ENCODE assay signal across 29 mouse cellular contexts in the genomic region with DNA sequence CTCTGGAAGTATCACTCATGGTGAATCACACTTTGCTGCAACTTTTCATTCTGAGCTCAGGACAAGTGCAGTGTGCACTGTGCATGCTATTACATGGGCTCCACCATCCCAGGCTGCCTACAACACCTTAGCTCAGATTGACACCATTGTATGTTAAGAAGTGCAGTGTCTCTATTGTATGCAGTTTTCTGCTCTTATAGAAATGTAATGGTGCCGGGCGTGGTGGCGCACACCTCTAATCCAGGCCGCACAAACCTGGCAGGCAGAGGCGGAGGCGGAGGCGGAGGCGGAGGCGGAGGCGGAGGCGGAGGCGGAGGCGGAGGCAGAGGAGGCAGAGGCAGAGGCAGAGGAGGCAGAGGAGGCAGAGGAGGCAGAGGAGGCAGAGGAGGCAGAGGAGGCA. TPM values are rescaled to one million over a fixed set of nuclear protein-coding genes. Genes with fewer than 3 reads are reported as not detected.
DNase-seq lines count a peak whose midpoint lies in the region; TF ChIP-seq lines count a peak whose summit lies in the region.
"Had no signal": no experiment of that assay in that cellular context is flagged by ENCODE, and none has a peak within 500 bp of the region (broad histone marks: within the 10 kb centered on the region; RNA-seq: fewer than 3 reads in every experiment).

No protein-coding gene starts in this region.

- no peak for TF ChIP-seq POLR2A in heart, adult 2 months (IDR thresholded peaks at IDR 0.05; ENCODE audit: insufficient read depth, low read depth, low read length)

- H3K36me3 ChIP-seq in heart, adult 2 months (ENCODE audit: control insufficient read depth, insufficient read depth, low read length): no peaks in the 10 kb centered on the region
- H3K36me3 ChIP-seq: embryonic facial prominence, embryonic 10.5 days; embryonic facial prominence, embryonic 12.5 days; forebrain, embryonic 15.5 days; G1E had no signal

- no peak overlapping the region for H3K27ac ChIP-seq in heart, adult 2 months
- H3K27ac ChIP-seq: embryonic facial prominence, embryonic 10.5 days; embryonic facial prominence, embryonic 12.5 days; forebrain, embryonic 13.5 days; forebrain, embryonic 15.5 days had no signal

- peak; percentile 29 for DNase-seq in heart, adult 11 months
- DNase-seq in heart, adult 2 months: no peak
- DNase-seq in ES-CJ7 (ENCODE audit: low read depth, low spot score) (peak; percentile 68), R1 (ENCODE audit: low read depth, low spot score) (peak; percentile 85)
- no peak for DNase-seq in gastrocnemius, postnatal 36 days
- no peak for DNase-seq in spleen, postnatal 4 days (ENCODE audit: low spot score in 2 of 2)
- DNase-seq in left cerebral cortex, adult 18-20 months (ENCODE audit: low spot score in 2 of 2): no peak
- DNase-seq: adrenal gland, adult 8-10 months; adrenal gland, postnatal 14 days; adrenal gland, postnatal 36 days; B cell, adult 2 months; cerebellum, adult 11-12 months; cerebellum, adult 2 months; cerebellum, adult 9-10 months; cerebellum, postnatal 10 days; cerebellum, postnatal 25 days; forebrain, postnatal 0 days had no signal

- H3K4me1 ChIP-seq in heart, adult 2 months (ENCODE audit: control insufficient read depth, insufficient read depth, low read length): peaks cover 2% of the 10 kb centered on the region
- H3K4me1 ChIP-seq: embryonic facial prominence, embryonic 12.5 days had no signal

- intact Hi-C loops in heart, adult 2 months (cut with DNase I): no loop called here
- intact Hi-C loops in gastrocnemius, postnatal 36 days (cut with DNase I): no loop called here

- H3K79me2 ChIP-seq in heart, adult 2 months (replicated peaks; ENCODE audit: control insufficient read depth, insufficient read depth, low read length): no peaks in the 10 kb centered on the region

- no peak overlapping the region for H3K4me3 ChIP-seq in heart, adult 2 months
- H3K4me3 ChIP-seq: embryonic facial prominence, embryonic 10.5 days; embryonic facial prominence, embryonic 12.5 days; forebrain, embryonic 13.5 days; forebrain, embryonic 15.5 days had no signal

- WGBS in heart, adult 2 months: 89% methylated on average over 13 of the region's 13 CpGs

- no peak for TF ChIP-seq CTCF in heart, adult 2 months (IDR thresholded peaks at IDR 0.05)

- H3K9ac ChIP-seq in heart, adult 2 months (ENCODE audit: low read depth, low read length): no peak overlapping the region
- H3K9ac ChIP-seq: embryonic facial prominence, embryonic 12.5 days; forebrain, embryonic 13.5 days; forebrain, embryonic 15.5 days; forebrain, postnatal 0 days had no signal

- TF ChIP-seq EP300 in heart, adult 2 months (IDR thresholded peaks at IDR 0.05; ENCODE audit: insufficient read depth, low read depth, low read length): no peak

- H3K27me3 ChIP-seq in heart, adult 2 months (ENCODE audit: control insufficient read depth, insufficient read depth, low read length): no peaks in the 10 kb centered on the region
- H3K27me3 ChIP-seq: forebrain, embryonic 13.5 days; forebrain, embryonic 15.5 days had no signal

RNA-seq across cellular contexts. Expression of a gene that starts 19.8 kb away (rescaled TPM):
- not detected for total RNA-seq in heart, adult 2 months (2021)
- 0.16 TPM in 1 of 2 replicates, not detected in the other for polyA plus RNA-seq in heart, adult 2 months (2012; rRNA removed)
- not detected for total RNA-seq in gastrocnemius, postnatal 36 days (2021)
- not detected for total RNA-seq in left cerebral cortex, adult 18-20 months (2021)
- total RNA-seq: adrenal gland, adult 18-20 months; adrenal gland, adult 8-10 months; adrenal gland, postnatal 14 days; adrenal gland, postnatal 36 days; CH12.LX; forebrain, postnatal 0 days; G1E had no signal
- polyA plus RNA-seq: activated CD4-positive, CD25-positive, alpha-beta regulatory T cell, adult 4 months; CD4-positive, CD25-positive, alpha-beta regulatory T cell, adult 4 months; cerebellum, adult 2 months; cortical plate, adult 2 months; embryonic facial prominence, embryonic 12.5 days; forebrain, embryonic 11.5 days; forebrain, embryonic 15.5 days; G1E; Patski had no signal

RNA-seq across cellular contexts. Expression of a gene that starts 29.9 kb away (rescaled TPM):
- total RNA-seq in heart, adult 2 months (2021): 10 to 100 TPM; 37.9 to 38.3 TPM
- polyA plus RNA-seq in heart, adult 2 months (2012; rRNA removed): 17.2 and 25.4 TPM in 2 replicates
- 10 to 100 TPM; 29.9 to 32.7 TPM for total RNA-seq in gastrocnemius, postnatal 36 days (2021)
- total RNA-seq in left cerebral cortex, adult 18-20 months (2021): 10 to 100 TPM; 49.1 to 51.7 TPM

Comparison
In these comparisons a context has a peak if more than half of its experiments do, and no peak if none do; other contexts are left out.
1. DNase-seq: peak in heart, adult 11 months (single experiment), ES-CJ7 (single experiment) and R1 (single experiment); none in heart, adult 2 months (0 of 2), gastrocnemius, postnatal 36 days (0 of 2), spleen, postnatal 4 days (0 of 2) and left cerebral cortex, adult 18-20 months (0 of 2).